Mouse (Mus musculus) CD4-positive naive resting alpha-beta T cell, adult 76 days (primary cell): ENCODE measurements around the gene Stau1. TPM values are rescaled to one million over a fixed set of nuclear protein-coding genes. Genes with fewer than 3 reads are reported as not detected.

Experiments
- total RNA-seq: library from RNA; stranded (reverse); gene quantifications from one replicate; pipeline ENCODE4 v1.2.4, GENCODE M21; 2023

Stau1 gene
- 94.3 TPM for total RNA-seq

GRCm38 (mm10) chr2:166995796-166996532 is at the start of gene Stau1:
Gene Stau1 (minus strand): TSS chr2:166996299.

DNA sequence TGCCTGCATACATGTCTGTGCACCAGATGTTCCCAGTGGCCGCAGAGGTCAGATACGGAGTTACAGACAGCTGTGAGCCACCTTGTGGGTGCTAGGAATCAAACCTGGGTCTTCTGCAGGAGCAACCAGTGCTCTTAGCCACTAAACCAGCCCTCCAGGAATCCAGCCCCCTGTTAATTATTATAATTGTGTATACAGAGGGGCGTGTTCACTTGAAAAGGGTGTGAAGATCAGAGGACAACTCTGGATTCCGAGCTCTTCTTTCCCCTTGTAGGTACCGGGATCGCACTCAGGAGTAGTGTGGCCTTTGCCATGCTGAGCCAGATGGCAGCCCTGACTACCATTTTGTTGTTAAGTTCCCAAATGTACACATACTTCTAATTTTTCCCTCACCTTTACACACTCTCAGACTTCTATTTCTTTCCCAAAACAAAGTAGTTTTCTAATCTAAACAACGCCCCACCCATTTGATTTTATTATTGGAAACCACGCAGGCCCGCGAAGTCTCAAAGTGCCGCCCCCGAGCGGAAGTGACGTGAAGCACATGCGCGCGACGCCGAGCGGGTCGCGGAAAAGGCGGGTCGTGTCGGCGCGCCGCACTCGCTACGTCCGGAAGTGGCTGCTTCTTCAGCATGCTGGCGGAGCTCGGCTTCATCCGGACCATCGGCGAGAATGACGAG is 18.7 kb upstream of the Stau1 start, which contains the start of gene Ddx27:
Gene Ddx27, plus strand, starts transcription at position 492 of the 680 bp plus-strand sequence.

GRCm38 (mm10) chr2:166905711-166906522 is 90.2 kb downstream of the Stau1 start, which contains the start of gene Cse1l:
Gene Cse1l (plus strand): TSS chr2:166906040.

Other genes with a start within 250 kb of the Stau1 start
- 10.9 TPM for gene Trp53rkb, start 203.8 kb downstream of the Stau1 start, total RNA-seq
- 51.8 TPM for gene Arfgef2, start 190.7 kb downstream of the Stau1 start, total RNA-seq
- gene Cse1l, start 90.3 kb downstream of the Stau1 start, total RNA-seq, result 69.4 TPM
- 99.9 TPM for gene Ddx27, start 18.9 kb upstream of the Stau1 start, total RNA-seq
- 59.4 TPM for gene Znfx1, start 66.7 kb upstream of the Stau1 start, total RNA-seq
- 1.0 TPM for gene Kcnb1, start 193.9 kb upstream of the Stau1 start, total RNA-seq
- gene Ptgis, start 244.3 kb upstream of the Stau1 start, total RNA-seq, result 0.53 TPM